Mouse (Mus musculus) liver, embryonic 12.5 days (tissue): ENCODE results near the gene Zfp763. TPM values are rescaled to one million over a fixed set of nuclear protein-coding genes. Genes with fewer than 3 reads are reported as not detected.
"Not testable (repeated sequence)": the region's sequence is repeated elsewhere in the genome, so short reads cannot be mapped to it uniquely, and the experiment has no call there.

Source experiments
- ATAC-seq: fragments of 200-750 bp; cut with Nextera tagmentation; 2 replicates; pipeline ENCODE4 v1.8.0; 2017; ENCODE audit warnings: moderate number of reproducible peaks, mild to moderate bottlenecking, moderate library complexity
- H3K27ac ChIP-seq: fragments of 300-500 bp; sonication (generic); 2 replicates; pipeline ENCODE4 v1.5.1; 2016; ENCODE audit warnings: mild to moderate bottlenecking
- H3K27me3 ChIP-seq: fragments of 300-500 bp; sonication (generic); replicated peaks from 2 replicates; pipeline ENCODE4 v1.6.1; 2016; ENCODE audit warnings: mild to moderate bottlenecking, moderate library complexity
- H3K36me3 ChIP-seq: fragments of 300-500 bp; sonication (generic); 2 replicates; pipeline ENCODE4 v1.6.1; 2016; ENCODE audit warnings: mild to moderate bottlenecking, moderate library complexity
- H3K4me1 ChIP-seq: fragments of 300-500 bp; sonication (generic); 2 replicates; pipeline ENCODE4 v1.6.1; 2016
- H3K4me2 ChIP-seq: fragments of 300-500 bp; sonication (generic); 2 replicates; pipeline ENCODE4 v1.6.1; 2016; ENCODE audit warnings: mild to moderate bottlenecking, moderate library complexity
- H3K4me3 ChIP-seq: fragments of 300-500 bp; sonication (generic); 2 replicates; pipeline ENCODE4 v1.5.1; 2016; ENCODE audit warnings: mild to moderate bottlenecking, moderate library complexity
- H3K9ac ChIP-seq: fragments of 300-500 bp; sonication (generic); 2 replicates; pipeline ENCODE4 v1.6.1; 2016; ENCODE audit warnings: mild to moderate bottlenecking, moderate library complexity
- H3K9me3 ChIP-seq: fragments of 300-500 bp; sonication (generic); replicated peaks from 2 replicates; pipeline ENCODE4 v1.6.1; 2016; ENCODE audit warnings: mild to moderate bottlenecking, moderate library complexity
- WGBS: fragments of 180-500 bp; shearing (Covaris S2); methylation state at CpG from one replicate; pipeline ENCODE4 v1.1.7; 2016; ENCODE audit not compliant: insufficient replicate concordance; 5-methylcytosine and 5-hydroxymethylcytosine counted together
- polyA plus RNA-seq: library from polyadenylated mRNA; unstranded; fragments of >200 nt; fragmentation: Nextera tagmentation; extraction: Ambion mirVana; gene quantifications from 2 replicates; pipeline ENCODE4 v1.2.1, GENCODE M21; 2016

Zfp763 gene
- 3.3 and 3.5 TPM in 2 replicates for polyA plus RNA-seq

DNA sequence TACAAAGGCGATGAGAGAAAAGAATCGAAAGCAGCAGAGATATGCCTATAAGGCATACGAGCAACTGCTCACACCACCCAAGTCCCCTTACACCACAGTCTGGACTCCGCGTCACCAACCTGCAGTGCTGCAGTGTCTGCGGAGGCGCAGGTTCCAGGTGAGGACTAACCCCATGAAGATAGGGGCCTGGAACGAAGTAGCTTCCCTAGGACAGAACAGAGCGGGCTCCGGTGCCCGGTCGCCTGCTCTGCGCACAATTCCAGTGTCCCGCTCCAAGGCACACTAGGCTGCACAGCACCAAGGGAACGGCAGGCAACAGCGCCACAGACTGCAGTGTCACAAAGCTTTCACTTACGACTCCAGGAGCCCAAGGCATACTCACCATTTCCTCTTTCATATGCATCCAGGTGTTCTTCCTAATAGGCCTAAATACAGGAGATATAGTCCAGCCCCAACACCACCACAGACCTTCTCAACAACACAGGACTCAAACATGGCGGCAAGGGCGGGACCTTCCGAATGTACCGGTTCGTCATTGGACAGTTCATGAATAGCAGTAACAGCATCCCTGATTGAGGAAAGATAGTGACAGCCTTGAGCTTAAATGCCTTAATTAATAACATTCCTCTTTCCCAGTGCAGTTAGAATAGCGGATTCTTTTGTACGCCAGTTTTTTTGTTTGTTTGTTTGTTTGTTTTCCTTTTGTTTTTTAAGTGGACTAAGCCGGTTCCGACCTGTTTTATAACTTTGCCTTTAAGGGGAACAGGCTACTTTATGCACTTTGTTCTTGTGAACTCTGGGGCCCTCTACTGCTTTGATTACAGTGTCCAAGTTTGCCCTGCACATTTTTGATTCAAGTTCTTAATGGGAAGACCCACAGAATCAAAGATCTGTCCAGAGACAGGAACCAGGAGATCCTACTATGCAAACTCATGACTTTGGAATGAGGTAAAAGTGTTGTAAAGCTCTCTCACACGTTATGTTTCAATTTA, at the start of gene Zfp763:
Gene Zfp763, minus strand, starts transcription at position 503 of the 992 bp plus-strand sequence.
- WGBS = 3% methylated on average over 27 of the region's 27 CpGs
- Histone ChIP-seq H3K9ac (peak within 1 kb of the TSS; percentile 83), H3K36me3 (no peaks in the 10 kb centered on the region), H3K4me1 (peaks cover 6% of the 10 kb centered on the region; the same call in 1 of the 2 replicates), H3K9me3 (no peaks in the 10 kb centered on the region), H3K4me2 (peak within 1 kb of the TSS; percentile 69), H3K4me3 (peak within 1 kb of the TSS; percentile 91), H3K27me3 (no peaks in the 10 kb centered on the region), H3K27ac (peak within 1 kb of the TSS; percentile 84)
- peak; percentile 97 for ATAC-seq

DNA sequence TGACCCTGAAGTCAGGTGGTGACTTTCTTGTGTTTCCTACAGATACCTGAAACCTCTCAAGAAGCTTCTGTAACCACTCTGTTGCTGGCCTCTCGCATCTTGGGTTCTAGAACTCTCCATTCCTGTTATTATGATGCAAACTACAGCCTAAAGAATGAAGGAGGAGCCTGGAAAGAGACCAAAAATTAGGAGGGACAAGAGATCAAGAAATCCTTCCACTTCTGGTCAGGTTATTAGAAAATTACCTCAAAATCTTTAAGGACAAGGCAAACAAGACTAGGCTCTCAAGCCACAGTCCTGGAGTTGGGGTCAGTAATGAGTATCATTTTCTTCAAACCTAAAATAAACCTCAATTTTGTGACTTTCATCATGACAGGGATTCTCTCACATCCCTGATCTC, 34.8 kb upstream of the Zfp763 start, which contains the start of gene 4921501E09Rik:
Gene 4921501E09Rik, minus strand, starts transcription at position 101 of the 400 bp plus-strand sequence.
- no peaks in the 10 kb centered on the region for H3K36me3 ChIP-seq
- H3K4me3 ChIP-seq = no peak within 1 kb of the TSS
- no peaks in the 10 kb centered on the region for H3K27me3 ChIP-seq
- H3K9me3 ChIP-seq = no peaks in the 10 kb centered on the region
- H3K4me1 ChIP-seq = no peaks in the 10 kb centered on the region
- WGBS = 47% methylated on average over 1 of the region's 1 CpGs
- H3K9ac ChIP-seq = no peak within 1 kb of the TSS
- no peak within 1 kb of the TSS for H3K27ac ChIP-seq
- no peak for ATAC-seq
- no peak within 1 kb of the TSS for H3K4me2 ChIP-seq

DNA sequence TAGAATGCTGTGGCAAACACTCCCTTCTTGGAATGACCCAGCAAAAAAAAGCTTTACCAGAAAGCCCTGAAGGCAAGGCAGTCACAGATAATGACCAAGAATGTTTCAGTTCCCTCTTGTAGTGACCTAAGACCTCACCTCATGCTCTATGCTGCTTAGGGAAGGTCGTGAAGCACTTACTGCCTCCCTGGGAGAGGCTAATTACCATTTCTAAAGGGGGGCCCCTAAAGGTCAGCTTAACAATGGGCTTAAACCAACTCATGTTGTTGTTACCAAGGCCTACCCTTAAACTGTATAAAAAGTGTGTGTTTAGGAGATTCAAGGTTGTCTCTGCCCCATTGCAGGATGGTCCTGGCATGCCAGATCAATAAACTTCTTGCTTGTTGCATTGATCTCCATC, 29.8 kb upstream of the Zfp763 start:
- Histone ChIP-seq H3K4me1 (no peaks in the 10 kb centered on the region), H3K4me2 (no peak overlapping the region), H3K27me3 (no peaks in the 10 kb centered on the region), H3K27ac (no peak overlapping the region), H3K36me3 (no peaks in the 10 kb centered on the region), H3K9me3 (no peaks in the 10 kb centered on the region), H3K9ac (no peak overlapping the region), H3K4me3 (no peak overlapping the region)
- ATAC-seq = no peak
- WGBS = 6% methylated on average over 1 of the region's 1 CpGs

DNA sequence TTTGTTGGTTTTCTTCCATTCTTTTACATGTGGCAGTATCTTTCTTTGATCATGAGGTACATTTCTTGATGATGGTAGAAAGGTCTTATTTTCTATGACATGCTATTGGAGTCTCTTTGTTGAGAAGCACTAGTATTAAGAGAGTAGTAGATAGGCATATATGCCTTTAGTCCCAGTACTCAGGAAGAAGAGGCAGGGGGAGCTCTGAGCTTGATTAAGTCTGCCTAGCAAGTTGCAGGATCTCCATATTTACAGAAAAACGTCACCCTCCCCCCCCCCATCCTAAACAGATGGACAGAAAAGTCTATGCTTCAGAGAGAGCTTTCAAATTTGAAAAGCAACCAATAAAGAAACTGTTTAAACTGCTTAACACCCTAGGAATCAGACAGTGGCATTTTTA, 25.6 kb upstream of the Zfp763 start:
- H3K4me2 ChIP-seq = no peak overlapping the region
- no peaks in the 10 kb centered on the region for H3K4me1 ChIP-seq
- no peaks in the 10 kb centered on the region for H3K36me3 ChIP-seq
- no peak for ATAC-seq
- WGBS = 10% methylated on average over 1 of the region's 1 CpGs
- H3K4me3 ChIP-seq = no peak overlapping the region
- no peak overlapping the region for H3K27ac ChIP-seq
- H3K27me3 ChIP-seq = no peaks in the 10 kb centered on the region
- no peak overlapping the region for H3K9ac ChIP-seq
- H3K9me3 ChIP-seq = no peaks in the 10 kb centered on the region

DNA sequence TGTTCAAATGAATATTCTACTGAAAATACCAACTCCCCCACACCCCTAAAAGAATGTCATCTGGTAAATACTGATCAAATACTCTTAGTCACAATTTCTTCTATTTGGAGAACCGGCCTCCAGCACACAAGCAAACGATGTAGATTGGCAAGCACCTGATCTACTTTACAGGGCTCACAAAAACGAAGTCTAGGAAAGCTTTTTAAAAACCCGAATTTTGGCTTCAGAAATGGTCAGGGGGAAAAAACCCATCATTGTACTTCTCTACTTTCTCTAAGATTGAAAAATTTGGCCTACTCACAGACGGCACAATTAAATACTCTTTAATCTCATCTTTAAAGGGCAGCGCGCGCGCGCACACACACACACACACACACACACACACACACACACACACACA, 826 bp downstream of the Zfp763 start:
- Histone ChIP-seq H3K27ac (no peak overlapping the region; the same call in 1 of the 2 replicates), H3K4me1 (peaks cover 6% of the 10 kb centered on the region; the same call in 1 of the 2 replicates), H3K9me3 (peaks cover 4% of the 10 kb centered on the region), H3K4me3 (peak overlapping the region; percentile 91), H3K27me3 (no peaks in the 10 kb centered on the region), H3K36me3 (peaks cover 3% of the 10 kb centered on the region), H3K4me2 (peak overlapping the region; percentile 69), H3K9ac (peak overlapping the region; percentile 83)
- WGBS = 5% methylated on average over 10 of the region's 10 CpGs
- no peak for ATAC-seq

DNA sequence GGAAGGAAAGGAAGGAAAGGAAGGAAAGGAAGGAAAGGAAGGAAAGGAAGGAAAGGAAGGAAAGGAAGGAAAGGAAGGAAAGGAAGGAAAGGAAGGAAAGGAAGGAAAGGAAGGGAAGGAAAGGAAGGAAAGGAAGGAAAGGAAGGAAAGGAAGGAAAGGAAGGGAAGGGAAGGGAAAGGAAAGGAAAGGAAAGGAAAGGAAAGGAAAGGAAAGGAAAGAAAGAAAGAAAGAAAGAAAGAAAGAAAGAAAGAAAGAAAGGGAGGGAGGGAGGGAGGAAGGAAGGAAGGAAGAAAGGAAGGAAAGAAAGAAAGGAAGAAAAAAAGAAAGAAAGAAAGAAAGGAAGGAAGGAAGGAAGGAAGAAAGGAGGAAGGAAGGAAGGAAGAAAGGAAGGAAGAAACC, 12.8 kb downstream of the Zfp763 start:
- H3K4me3 ChIP-seq = not testable (repeated sequence)
- peaks cover 68% of the 10 kb centered on the region for H3K36me3 ChIP-seq

DNA sequence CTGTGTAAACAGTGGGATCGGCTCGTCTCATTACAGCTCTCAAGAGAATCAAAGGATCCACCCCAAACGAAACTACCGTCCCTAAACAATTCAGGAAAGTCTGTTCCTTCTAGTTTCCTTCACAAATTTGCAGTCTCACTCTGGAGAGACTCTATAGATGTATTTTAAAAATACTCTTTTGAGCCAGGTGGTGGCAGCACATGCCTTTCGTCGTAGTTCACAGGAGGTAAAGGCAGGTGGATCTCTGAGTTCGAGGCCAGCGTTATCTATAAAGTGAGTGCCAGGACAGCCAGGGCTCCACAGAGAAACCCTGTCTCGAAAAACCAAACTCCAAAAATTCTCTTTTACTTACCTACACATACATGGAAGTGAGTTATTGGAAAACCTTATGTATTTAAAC, 24.9 kb downstream of the Zfp763 start:
- 34% methylated on average over 9 of the region's 9 CpGs for WGBS
- ATAC-seq = no peak
- Histone ChIP-seq H3K4me3 (no peak overlapping the region), H3K27me3 (no peaks in the 10 kb centered on the region), H3K27ac (no peak overlapping the region), H3K4me1 (no peaks in the 10 kb centered on the region), H3K4me2 (no peak overlapping the region), H3K36me3 (peaks cover 23% of the 10 kb centered on the region), H3K9ac (no peak overlapping the region), H3K9me3 (0 out of 2 replicates have a peak, but pooled peaks cover 4% of the 10 kb centered on the region)

More for the DNA sequence above, 12.8 kb downstream of the Zfp763 start:
- not testable (repeated sequence) for H3K9ac ChIP-seq, ATAC-seq, H3K4me1 ChIP-seq, H3K27me3 ChIP-seq, H3K4me2 ChIP-seq, H3K27ac ChIP-seq
- H3K9me3 ChIP-seq = peaks cover 61% of the 10 kb centered on the region

DNA sequence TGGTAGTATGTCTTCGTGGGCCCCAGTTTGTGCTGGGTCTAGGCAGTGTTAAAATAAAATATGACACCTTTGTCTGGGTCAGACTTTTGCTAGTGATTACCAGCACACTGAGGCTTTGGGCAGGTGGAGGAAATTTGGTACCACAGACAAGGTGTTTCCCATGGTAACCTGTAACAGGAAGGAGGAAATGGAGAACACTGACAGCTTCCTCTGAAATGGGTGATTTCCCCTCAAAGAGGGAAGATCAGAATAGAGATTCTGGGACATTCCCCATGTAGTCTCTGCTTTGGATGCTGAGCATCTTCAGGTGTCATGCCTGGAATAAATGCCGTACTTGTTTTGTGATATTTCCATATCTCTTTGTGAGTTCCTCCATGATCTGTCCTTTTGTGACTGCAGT, 34.7 kb downstream of the Zfp763 start:
- H3K9ac ChIP-seq = no peak overlapping the region
- 0 out of 2 replicates have a peak, but pooled peaks cover 9% of the 10 kb centered on the region for H3K9me3 ChIP-seq
- WGBS = 79% methylated on average over 2 of the region's 2 CpGs
- no peak overlapping the region for H3K4me3 ChIP-seq
- peaks cover 46% of the 10 kb centered on the region for H3K36me3 ChIP-seq
- no peak overlapping the region for H3K27ac ChIP-seq
- peaks cover 10% of the 10 kb centered on the region for H3K4me1 ChIP-seq
- no peak overlapping the region for H3K4me2 ChIP-seq
- H3K27me3 ChIP-seq = no peaks in the 10 kb centered on the region
- ATAC-seq = no peak

DNA sequence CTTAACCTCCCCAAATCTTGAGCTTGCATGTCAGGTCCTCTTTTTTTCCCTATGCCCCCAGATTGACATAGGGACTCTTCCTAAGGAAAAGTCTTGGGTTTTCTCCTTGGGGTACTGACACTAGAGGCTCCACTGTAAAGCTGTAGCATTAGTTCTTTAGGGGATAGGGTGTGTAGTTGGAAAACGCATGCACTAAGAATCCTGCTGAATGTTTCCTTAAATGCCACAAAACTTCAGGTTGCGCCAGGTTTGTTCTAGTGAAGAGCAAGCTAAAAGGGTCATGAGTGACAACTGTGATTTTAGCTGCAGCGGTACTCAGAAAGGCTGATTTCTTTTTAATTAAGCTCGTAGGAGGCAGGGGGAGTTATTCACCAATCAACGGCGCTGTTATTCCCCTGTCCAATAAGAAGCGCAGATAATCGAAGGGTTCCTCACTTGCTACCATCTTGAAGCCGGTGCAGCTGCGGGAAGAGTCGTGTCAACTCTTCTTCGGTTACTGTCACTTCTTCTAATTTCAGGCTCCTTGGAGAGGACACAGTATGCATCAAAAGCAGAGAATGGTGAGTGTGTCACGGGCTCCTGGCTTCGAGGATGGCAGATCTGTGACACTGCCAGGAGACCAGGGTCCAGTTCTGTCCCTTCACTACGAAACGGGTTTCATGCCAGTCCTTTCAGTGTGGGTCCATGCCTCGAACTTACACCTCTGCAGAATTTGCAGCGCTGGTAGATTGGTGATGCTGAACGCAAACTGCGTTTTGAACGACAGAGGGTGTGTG, 40.3 kb downstream of the Zfp763 start, which contains the start of gene Zfp952:
Gene Zfp952, plus strand, starts transcription at position 431 of the 776 bp plus-strand sequence.
- no peaks in the 10 kb centered on the region for H3K9me3 ChIP-seq
- peak within 1 kb of the TSS; percentile 82 for H3K27ac ChIP-seq
- H3K27me3 ChIP-seq = no peaks in the 10 kb centered on the region
- peak within 1 kb of the TSS; percentile 78 for H3K9ac ChIP-seq
- ATAC-seq = peak; percentile 95
- H3K4me3 ChIP-seq = peak within 1 kb of the TSS; percentile 82
- H3K36me3 ChIP-seq = peaks cover 24% of the 10 kb centered on the region
- peak within 1 kb of the TSS; percentile 85 for H3K4me2 ChIP-seq
- H3K4me1 ChIP-seq = peaks cover 18% of the 10 kb centered on the region
- 2% methylated on average over 21 of the region's 21 CpGs for WGBS

DNA sequence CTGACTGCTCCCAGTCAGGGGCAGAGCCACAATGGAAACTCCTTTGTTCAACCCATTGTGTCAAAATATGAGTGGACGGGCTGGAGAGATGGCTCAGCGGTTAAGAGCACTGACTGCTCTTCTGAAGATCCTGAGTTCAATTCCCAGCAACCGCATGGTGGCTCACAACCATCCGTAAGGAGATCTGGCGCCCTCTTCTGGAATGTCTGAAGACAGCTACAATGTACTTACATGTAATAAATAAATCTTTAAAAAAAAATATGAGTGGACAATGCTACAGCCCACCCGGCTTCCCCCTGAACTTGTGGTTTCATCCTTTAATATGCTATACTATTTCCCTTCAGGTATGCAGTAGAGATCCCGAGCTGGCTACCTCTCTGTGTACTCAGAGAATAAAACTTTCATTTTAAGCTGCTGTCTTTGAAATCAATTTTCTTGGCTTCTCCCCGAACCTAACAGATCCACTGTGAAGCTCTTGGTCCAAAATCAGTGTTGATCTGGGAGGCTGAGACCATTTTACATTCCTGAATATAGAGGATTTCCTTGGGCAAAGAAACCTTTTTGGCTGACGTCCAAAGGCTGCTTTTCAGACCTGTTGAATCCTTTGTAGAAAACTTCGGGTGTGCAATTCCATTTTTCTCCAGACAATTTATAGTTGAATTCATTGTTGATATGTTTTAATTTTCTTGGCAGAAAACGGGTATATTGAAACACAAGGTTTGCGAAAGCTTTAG, 41.1 kb downstream of the Zfp763 start:
- WGBS = 58% methylated on average over 12 of the region's 12 CpGs
- peak overlapping the region; percentile 82 for H3K4me3 ChIP-seq
- peaks cover 24% of the 10 kb centered on the region for H3K36me3 ChIP-seq
- peaks cover 18% of the 10 kb centered on the region for H3K4me1 ChIP-seq
- ATAC-seq = no peak
- no peaks in the 10 kb centered on the region for H3K27me3 ChIP-seq
- peak overlapping the region; percentile 85 for H3K4me2 ChIP-seq
- H3K27ac ChIP-seq = no peak overlapping the region
- no peaks in the 10 kb centered on the region for H3K9me3 ChIP-seq
- H3K9ac ChIP-seq = peak overlapping the region; percentile 78

DNA sequence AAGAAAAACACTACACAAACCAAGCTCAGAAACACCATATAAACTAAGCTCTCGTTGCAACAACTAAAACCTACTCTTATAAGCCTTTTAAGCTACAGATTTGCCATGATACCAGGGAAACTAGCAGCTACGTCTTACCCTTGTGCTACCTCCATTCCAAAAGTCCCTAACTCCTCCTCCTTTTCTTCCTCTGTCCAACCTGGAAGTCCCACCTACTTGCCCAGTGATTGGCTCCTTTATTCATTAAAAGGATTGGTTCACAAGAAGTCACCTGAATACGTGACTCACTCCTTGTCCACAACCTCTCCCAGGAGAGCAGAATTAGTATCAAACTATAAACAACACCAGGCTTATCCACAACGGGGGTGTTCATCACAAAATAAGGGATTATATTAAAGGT, 46.9 kb downstream of the Zfp763 start:
- Histone ChIP-seq H3K4me1 (no peaks in the 10 kb centered on the region), H3K4me3 (no peak overlapping the region), H3K9me3 (no peaks in the 10 kb centered on the region), H3K27ac (no peak overlapping the region), H3K9ac (no peak overlapping the region), H3K36me3 (peaks cover 9% of the 10 kb centered on the region; the same call in 1 of the 2 replicates), H3K4me2 (no peak overlapping the region), H3K27me3 (no peaks in the 10 kb centered on the region; the same call in 1 of the 2 replicates)
- no peak for ATAC-seq
- WGBS = 61% methylated on average over 4 of the region's 4 CpGs
